Mouse (Mus musculus) midbrain, embryonic 11.5 days (tissue): ENCODE results near the gene Mrpl28. TPM values are rescaled to one million over a fixed set of nuclear protein-coding genes. Genes with fewer than 3 reads are reported as not detected.
"Not testable (repeated sequence)": the region's sequence is repeated elsewhere in the genome, so short reads cannot be mapped to it uniquely, and the experiment has no call there.

Experiments
- ATAC-seq: fragments of 200-750 bp; cut with Nextera tagmentation; 2 replicates; pipeline ENCODE4 v1.8.0; 2017; ENCODE audit warnings: moderate TSS enrichment, moderate library complexity; ENCODE audit not compliant: low FRiP score
- DNase-seq: peaks from one replicate; pipeline ENCODE4 v3.0.0; 2015; ENCODE audit warnings: low spot score; ENCODE audit errors: missing footprints
- H3K27ac ChIP-seq: fragments of 300-500 bp; sonication (generic); 2 replicates; pipeline ENCODE4 v1.5.1; 2014; ENCODE audit warnings: low read depth, low read length
- H3K27me3 ChIP-seq: fragments of 300-500 bp; sonication (generic); 2 replicates; pipeline ENCODE4 v1.6.1; 2014; ENCODE audit warnings: mild to moderate bottlenecking, low read length, moderate library complexity, mixed read lengths; ENCODE audit not compliant: control insufficient read depth, insufficient read depth
- H3K36me3 ChIP-seq: fragments of 300-500 bp; sonication (generic); 2 replicates; pipeline ENCODE4 v1.6.1; 2014; ENCODE audit warnings: mild to moderate bottlenecking, low read length, moderate library complexity, mixed read lengths; ENCODE audit not compliant: control insufficient read depth, insufficient read depth
- H3K4me1 ChIP-seq: fragments of 300-500 bp; sonication (generic); 2 replicates; pipeline ENCODE4 v1.6.1; 2014; ENCODE audit warnings: low read length; ENCODE audit not compliant: control insufficient read depth, insufficient read depth
- H3K4me2 ChIP-seq: fragments of 300-500 bp; sonication (generic); 2 replicates; pipeline ENCODE4 v1.6.1; 2014; ENCODE audit warnings: mild to moderate bottlenecking, moderate library complexity
- H3K4me3 ChIP-seq: fragments of 300-500 bp; sonication (generic); 2 replicates; pipeline ENCODE4 v1.5.1; 2014; ENCODE audit warnings: low read depth, low read length
- H3K9ac ChIP-seq: fragments of 300-500 bp; sonication (generic); 2 replicates; pipeline ENCODE4 v1.6.1; 2014; ENCODE audit warnings: low read length
- H3K9me3 ChIP-seq: fragments of 300-500 bp; sonication (generic); 2 replicates; pipeline ENCODE4 v1.6.1; 2016; ENCODE audit warnings: low read length; ENCODE audit not compliant: control insufficient read depth
- WGBS: fragments of 180-500 bp; shearing (Covaris S2); extraction: QIAGEN DNeasy Blood & Tissue Kit; methylation state at CpG from one replicate; pipeline ENCODE4 v1.1.7; 2014; 5-methylcytosine and 5-hydroxymethylcytosine counted together
- polyA plus RNA-seq: library from polyadenylated mRNA; unstranded; fragments of >200 nt; fragmentation: Nextera tagmentation; extraction: Ambion mirVana; gene quantifications from 2 replicates; pipeline ENCODE4 v1.2.1, GENCODE M21; 2014

The Mrpl28 gene
- polyA plus RNA-seq, 1 experiment from 2014 or later = 275 TPM

DNA sequence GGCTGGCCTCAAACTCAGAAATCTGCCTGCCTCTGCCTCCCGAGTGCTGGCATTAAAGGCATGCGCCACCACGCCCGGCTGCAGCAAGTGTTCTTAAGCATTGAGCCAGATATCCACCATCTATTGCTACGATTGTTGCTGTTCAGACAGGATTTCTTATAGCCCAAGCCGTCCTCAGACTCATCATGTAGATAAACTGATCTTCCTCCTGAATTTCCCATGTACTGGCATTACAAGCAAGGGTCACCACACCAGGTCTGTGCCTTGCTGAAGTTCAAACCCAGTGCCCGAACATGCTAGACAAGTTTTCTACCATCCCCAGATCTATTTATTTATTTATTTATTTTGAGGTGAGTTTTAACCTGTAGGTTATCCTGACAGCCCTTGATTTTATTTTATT is 24.8 kb upstream of the Mrpl28 start:
- 90% methylated on average over 7 of the region's 7 CpGs for WGBS
- Histone ChIP-seq H3K27ac (no peak overlapping the region), H3K9me3 (no peaks in the 10 kb centered on the region), H3K4me1 (peaks cover 8% of the 10 kb centered on the region; the same call in 1 of the 2 replicates), H3K4me2 (no peak overlapping the region), H3K4me3 (no peak overlapping the region), H3K36me3 (no peaks in the 10 kb centered on the region), H3K27me3 (no peaks in the 10 kb centered on the region), H3K9ac (no peak overlapping the region)
- ATAC-seq (no peak), DNase-seq (peak; percentile 84)

DNA sequence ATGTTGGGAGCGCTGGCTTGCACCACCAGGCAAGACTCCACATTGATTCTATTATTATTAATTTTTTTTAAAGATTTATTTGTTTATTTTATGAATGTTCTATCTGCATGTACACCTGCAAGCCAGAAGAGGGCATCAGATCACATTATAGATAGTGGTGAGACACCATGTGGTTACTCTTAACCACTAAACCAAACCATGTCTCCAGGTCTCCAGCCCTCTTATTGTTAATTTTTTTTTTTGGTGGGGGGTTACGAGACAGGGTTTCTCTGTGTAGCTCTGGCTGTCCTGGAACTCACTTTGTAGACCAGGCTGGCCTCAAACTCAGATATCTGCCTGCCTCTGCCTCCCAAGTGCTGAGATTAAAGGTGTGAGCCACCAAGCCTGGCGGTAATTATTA is 24.0 kb upstream of the Mrpl28 start:
- not testable (repeated sequence) for H3K4me3 ChIP-seq, ATAC-seq, H3K4me2 ChIP-seq, H3K9me3 ChIP-seq, H3K9ac ChIP-seq, H3K27me3 ChIP-seq, H3K36me3 ChIP-seq, H3K27ac ChIP-seq, H3K4me1 ChIP-seq
- peak; percentile 81 for DNase-seq
- 66% methylated on average over 3 of the region's 3 CpGs for WGBS

DNA sequence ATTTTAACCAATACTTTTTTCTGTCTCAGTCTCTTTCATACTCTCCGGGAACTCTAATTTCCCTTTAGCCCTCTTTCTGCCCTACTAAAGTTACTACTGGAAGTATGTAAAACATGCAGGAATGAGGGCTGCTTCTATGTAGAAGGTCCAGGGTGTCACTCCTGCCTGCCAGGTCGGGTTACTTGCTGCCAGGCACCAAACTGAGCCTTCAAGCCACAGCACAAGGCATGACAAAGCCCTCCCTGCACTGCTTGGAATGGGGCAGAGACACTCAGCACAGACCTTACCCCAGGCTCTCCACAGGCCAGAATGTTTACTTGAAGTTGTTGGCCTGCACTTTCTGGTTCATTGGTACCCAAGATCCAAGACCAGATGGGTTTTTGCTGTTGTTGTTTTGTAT is 23.1 kb upstream of the Mrpl28 start:
- Histone ChIP-seq H3K9me3 (no peaks in the 10 kb centered on the region), H3K9ac (no peak overlapping the region), H3K36me3 (no peaks in the 10 kb centered on the region), H3K4me2 (no peak overlapping the region), H3K27ac (no peak overlapping the region), H3K4me3 (no peak overlapping the region), H3K27me3 (no peaks in the 10 kb centered on the region), H3K4me1 (0 out of 2 replicates have a peak, but pooled peaks cover 2% of the 10 kb centered on the region)
- WGBS = 36% methylated on average over 2 of the region's 2 CpGs
- peak; percentile 64 for DNase-seq
- no peak for ATAC-seq

DNA sequence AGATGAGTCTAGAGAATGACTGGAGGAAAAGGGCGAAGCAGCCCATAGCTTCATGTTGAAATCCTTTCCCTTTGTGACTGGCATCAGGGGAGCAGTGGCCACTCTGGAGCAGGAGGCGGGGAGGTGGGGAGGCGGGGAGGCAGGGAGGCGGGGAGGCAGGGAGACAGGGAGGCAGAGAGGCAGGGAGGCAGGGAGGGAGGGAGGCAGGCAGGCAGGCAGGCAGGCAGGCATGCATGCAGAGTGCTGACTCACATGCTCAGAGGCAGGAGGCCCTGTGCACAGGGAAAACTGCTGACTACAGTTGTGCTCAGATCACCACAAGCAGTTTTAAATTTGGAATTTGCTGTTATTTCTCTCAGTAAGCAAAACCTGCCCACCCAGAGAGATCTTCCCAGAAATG is 21.8 kb upstream of the Mrpl28 start:
- no peaks in the 10 kb centered on the region for H3K27me3 ChIP-seq
- no peak overlapping the region for H3K4me2 ChIP-seq
- no peaks in the 10 kb centered on the region for H3K9me3 ChIP-seq
- no peak overlapping the region for H3K27ac ChIP-seq
- DNase-seq (peak; percentile 79), ATAC-seq (no peak)
- 26% methylated on average over 4 of the region's 4 CpGs for WGBS
- no peak overlapping the region for H3K9ac ChIP-seq
- no peaks in the 10 kb centered on the region for H3K4me1 ChIP-seq
- no peaks in the 10 kb centered on the region for H3K36me3 ChIP-seq
- H3K4me3 ChIP-seq = no peak overlapping the region

DNA sequence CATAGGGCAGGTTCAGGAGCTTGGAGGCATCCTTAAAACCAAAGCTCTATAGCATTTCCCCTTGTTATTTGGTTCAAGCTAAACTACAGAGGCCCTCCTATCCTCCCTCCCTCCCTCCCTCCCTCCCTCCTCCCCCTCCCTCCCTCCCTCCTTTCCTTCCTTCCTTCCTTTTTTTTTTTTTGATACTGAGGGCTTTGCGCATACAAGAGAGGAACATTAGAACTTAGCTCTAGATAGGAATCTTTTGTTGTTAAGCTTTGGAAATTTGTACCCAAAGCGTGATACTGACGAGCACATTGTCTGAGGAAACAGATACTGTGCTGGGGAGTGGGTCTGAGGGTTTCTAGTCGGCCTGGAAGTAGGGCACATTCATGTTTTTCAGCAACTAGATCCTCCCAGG is 17.7 kb upstream of the Mrpl28 start:
- no peak for DNase-seq

GRCm38 (mm10) chr17:26110156-26110555 is 13.1 kb upstream of the Mrpl28 start:
- Histone ChIP-seq H3K27ac (no peak overlapping the region), H3K4me2 (no peak overlapping the region), H3K9ac (no peak overlapping the region), H3K4me3 (no peak overlapping the region), H3K4me1 (peaks cover 13% of the 10 kb centered on the region), H3K27me3 (peaks cover 33% of the 10 kb centered on the region), H3K9me3 (no peaks in the 10 kb centered on the region), H3K36me3 (no peaks in the 10 kb centered on the region)
- WGBS = 16% methylated on average over 4 of the region's 4 CpGs
- ATAC-seq = no peak
- DNase-seq = no peak

More for the DNA sequence above, 17.7 kb upstream of the Mrpl28 start:
- H3K9me3 ChIP-seq = no peaks in the 10 kb centered on the region
- no peak for ATAC-seq
- WGBS = 73% methylated on average over 4 of the region's 4 CpGs
- H3K9ac ChIP-seq = no peak overlapping the region
- no peaks in the 10 kb centered on the region; the same call in 1 of the 2 replicates for H3K27me3 ChIP-seq
- no peak overlapping the region for H3K4me3 ChIP-seq
- no peak overlapping the region for H3K27ac ChIP-seq
- no peak overlapping the region for H3K4me2 ChIP-seq
- H3K36me3 ChIP-seq = no peaks in the 10 kb centered on the region
- peaks cover under 1% of the 10 kb centered on the region for H3K4me1 ChIP-seq

GRCm38 (mm10) chr17:26111024-26111423 is 12.3 kb upstream of the Mrpl28 start:
- DNase-seq (no peak), ATAC-seq (no peak)
- 4% methylated on average over 4 of the region's 4 CpGs for WGBS
- H3K27ac ChIP-seq = no peak overlapping the region
- H3K9ac ChIP-seq = no peak overlapping the region
- H3K9me3 ChIP-seq = no peaks in the 10 kb centered on the region
- peaks cover 42% of the 10 kb centered on the region for H3K27me3 ChIP-seq
- no peak overlapping the region for H3K4me2 ChIP-seq
- no peaks in the 10 kb centered on the region for H3K36me3 ChIP-seq
- peaks cover 13% of the 10 kb centered on the region for H3K4me1 ChIP-seq
- no peak overlapping the region for H3K4me3 ChIP-seq

DNA sequence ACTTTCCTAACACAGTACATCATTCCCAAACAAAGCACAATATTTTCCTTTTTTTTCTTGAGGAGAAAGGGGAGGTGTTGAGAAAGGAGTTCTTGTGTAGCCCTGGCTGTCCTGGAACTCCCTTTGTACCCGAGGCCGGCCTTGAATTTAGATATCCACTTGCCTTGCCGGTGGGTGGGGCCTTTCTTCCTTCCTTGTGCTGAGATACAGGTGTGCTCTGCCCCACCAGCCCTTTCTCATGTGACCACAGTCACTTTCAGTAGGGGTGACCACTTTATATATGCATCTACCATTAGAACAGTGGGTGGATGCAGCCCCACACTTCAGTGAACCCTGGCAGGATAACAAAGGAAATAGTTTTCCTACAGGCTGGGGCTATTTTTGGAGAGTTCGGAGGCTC is 11.6 kb upstream of the Mrpl28 start:
- peaks cover 13% of the 10 kb centered on the region for H3K4me1 ChIP-seq
- DNase-seq (no peak), ATAC-seq (no peak)
- no peaks in the 10 kb centered on the region for H3K9me3 ChIP-seq
- H3K9ac ChIP-seq = no peak overlapping the region
- no peak overlapping the region for H3K4me3 ChIP-seq
- whole genome bisulfite sequencing = 23% methylated on average over 4 of the region's 4 CpGs
- H3K27ac ChIP-seq = no peak overlapping the region
- H3K27me3 ChIP-seq = peaks cover 42% of the 10 kb centered on the region
- no peak overlapping the region for H3K4me2 ChIP-seq
- H3K36me3 ChIP-seq = no peaks in the 10 kb centered on the region

GRCm38 (mm10) chr17:26112751-26113150 is 10.5 kb upstream of the Mrpl28 start:
- H3K9ac ChIP-seq = peak overlapping the region; percentile 77
- peak; percentile 88 for DNase-seq
- ATAC-seq = no peak; the same call in 1 of the 2 replicates
- peak overlapping the region; percentile 70 for H3K4me3 ChIP-seq
- peaks cover 42% of the 10 kb centered on the region for H3K27me3 ChIP-seq
- H3K36me3 ChIP-seq = no peaks in the 10 kb centered on the region
- H3K4me2 ChIP-seq = peak overlapping the region; percentile 97
- H3K4me1 ChIP-seq = peaks cover 13% of the 10 kb centered on the region
- 19% methylated on average over 14 of the region's 14 CpGs for WGBS
- no peaks in the 10 kb centered on the region for H3K9me3 ChIP-seq
- no peak overlapping the region for H3K27ac ChIP-seq
